Mouse (Mus musculus) monocyte, adult 59 days (primary cell): ENCODE data around the gene Gm10600. TPM values are rescaled to one million over a fixed set of nuclear protein-coding genes. Genes with fewer than 3 reads are reported as not detected.

ENCODE experiments used
- total RNA-seq, 2 experiments: library from RNA; stranded (reverse); gene quantifications; one replicate each; pipeline ENCODE4 v1.2.4; 2023

Gene Gm10600
- total RNA-seq = not detected

GRCm38 (mm10) chr4:42240339-42240738 lies at the start of gene Gm10600:
TSS of gene Gm10600 (plus strand) at chr4:42240639.

GRCm38 (mm10) chr4:42255467-42255866 lies 15.0 kb downstream of the Gm10600 start, which contains the start of gene Ccl21b:
TSS of gene Ccl21b (plus strand) at chr4:42255767.

Other genes starting within 250 kb of the Gm10600 start
- not detected for gene Gm21093, start 205.9 kb upstream of the Gm10600 start, total RNA-seq
- not detected for gene Gm3893, start 149.4 kb upstream of the Gm10600 start, total RNA-seq
- gene Gm13304, start 125.8 kb upstream of the Gm10600 start, total RNA-seq = not detected
- not detected for gene Gm13306, start 87.2 kb upstream of the Gm10600 start, total RNA-seq
- not detected for gene Gm13305, start 72.0 kb upstream of the Gm10600 start, total RNA-seq
- gene Ccl21b, start 15.1 kb downstream of the Gm10600 start, total RNA-seq = not detected
- gene Gm21953, start 53.6 kb downstream of the Gm10600 start, total RNA-seq = not detected
- not detected for gene Fam205a3, start 77.7 kb downstream of the Gm10600 start, total RNA-seq
- gene Gm21586, start 198.7 kb downstream of the Gm10600 start, total RNA-seq = not detected
- not detected for gene Gm2163, start 226.1 kb downstream of the Gm10600 start, total RNA-seq